Mouse (Mus musculus) limb, embryonic 12.5 days (tissue): Measurements from ENCODE around the gene Srcap. TPM values are rescaled to one million over a fixed set of nuclear protein-coding genes. Genes with fewer than 3 reads are reported as not detected.

Experiments used
- ATAC-seq: fragments of 200-750 bp; cut with Nextera tagmentation; 2 replicates; pipeline ENCODE4 v1.8.0; 2017; ENCODE audit warnings: low read depth, moderate TSS enrichment; ENCODE audit not compliant: insufficient number of reproducible peaks, insufficient read depth, low FRiP score, low TSS enrichment
- H3K27ac ChIP-seq: fragments of 300-500 bp; sonication (generic); 2 replicates; pipeline ENCODE4 v1.5.1; 2016; ENCODE audit warnings: mild to moderate bottlenecking, moderate library complexity
- H3K27me3 ChIP-seq: fragments of 300-500 bp; sonication (generic); 2 replicates; pipeline ENCODE4 v1.6.1; 2016; ENCODE audit warnings: mild to moderate bottlenecking, moderate library complexity
- H3K36me3 ChIP-seq: fragments of 300-500 bp; sonication (generic); 2 replicates; pipeline ENCODE4 v1.6.1; 2016; ENCODE audit warnings: mild to moderate bottlenecking, moderate library complexity
- H3K4me1 ChIP-seq: fragments of 300-500 bp; sonication (generic); replicated peaks from 2 replicates; pipeline ENCODE4 v1.6.1; 2016
- H3K4me2 ChIP-seq: fragments of 300-500 bp; sonication (generic); 2 replicates; pipeline ENCODE4 v1.6.1; 2016; ENCODE audit warnings: mild to moderate bottlenecking, moderate library complexity
- H3K4me3 ChIP-seq: fragments of 300-500 bp; sonication (generic); replicated peaks from 2 replicates; pipeline ENCODE4 v1.5.1; 2016; ENCODE audit warnings: mild to moderate bottlenecking
- H3K9ac ChIP-seq: fragments of 300-500 bp; sonication (generic); replicated peaks from 2 replicates; pipeline ENCODE4 v1.6.1; 2016; ENCODE audit warnings: mild to moderate bottlenecking, moderate library complexity
- H3K9me3 ChIP-seq: fragments of 300-500 bp; sonication (generic); 2 replicates; pipeline ENCODE4 v1.6.1; 2016; ENCODE audit warnings: mild to moderate bottlenecking, moderate library complexity
- WGBS: fragments of 180-500 bp; shearing (Covaris S2); methylation state at CpG from one replicate; pipeline ENCODE4 v1.1.7; 2016; 5-methylcytosine and 5-hydroxymethylcytosine counted together
- polyA plus RNA-seq: library from polyadenylated mRNA; unstranded; fragments of >200 nt; fragmentation: Nextera tagmentation; extraction: Ambion mirVana; gene quantifications from 2 replicates; pipeline ENCODE4 v1.2.1, GENCODE M21; 2016

Gene Srcap
- polyA plus RNA-seq, 1 experiment from 2014 or later: 79.4 TPM

GRCm38 (mm10) chr7:127519284-127519683 is 7.5 kb downstream of the Srcap start, which contains the start of gene Gm42715:
Gene Gm42715 (plus strand): TSS chr7:127519584.
- H3K4me2 ChIP-seq: no peak within 1 kb of the TSS
- 93% methylated on average over 3 of the region's 3 CpGs for WGBS
- H3K9ac ChIP-seq: no peak within 1 kb of the TSS
- no peaks in the 10 kb centered on the region for H3K9me3 ChIP-seq
- H3K36me3 ChIP-seq: peaks cover 91% of the 10 kb centered on the region
- no peaks in the 10 kb centered on the region for H3K27me3 ChIP-seq
- H3K4me1 ChIP-seq: no peaks in the 10 kb centered on the region
- no peak within 1 kb of the TSS for H3K4me3 ChIP-seq
- H3K27ac ChIP-seq: no peak within 1 kb of the TSS
- ATAC-seq: no peak

DNA sequence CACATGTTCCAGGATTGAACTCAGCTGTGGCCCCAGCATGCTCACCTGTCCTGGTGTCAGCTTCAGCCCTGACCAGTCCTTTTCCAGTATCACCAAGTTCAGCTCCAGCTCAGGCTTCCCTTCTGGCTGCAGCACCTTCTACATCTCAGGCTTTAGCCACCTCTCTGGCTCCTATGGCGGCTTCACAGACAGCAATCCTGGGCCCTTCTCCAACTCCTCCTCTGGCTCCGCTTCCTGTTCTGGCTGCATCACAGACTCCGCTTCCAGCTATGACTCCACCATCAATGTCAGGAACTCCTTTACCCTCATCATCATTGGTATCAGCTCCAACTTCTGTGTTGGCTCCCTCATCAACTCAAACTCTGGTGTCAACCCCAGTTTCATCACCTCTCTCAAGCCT is 29.9 kb downstream of the Srcap start:
- Histone ChIP-seq H3K4me3 (no peak overlapping the region), H3K27me3 (no peaks in the 10 kb centered on the region), H3K9me3 (no peaks in the 10 kb centered on the region), H3K27ac (no peak overlapping the region), H3K9ac (no peak overlapping the region), H3K4me2 (no peak overlapping the region), H3K36me3 (peaks cover 95% of the 10 kb centered on the region), H3K4me1 (no peaks in the 10 kb centered on the region)
- 94% methylated on average over 3 of the region's 3 CpGs for WGBS
- ATAC-seq: no peak

GRCm38 (mm10) chr7:127549116-127549835 is 37.5 kb downstream of the Srcap start:
- no peak for ATAC-seq
- no peaks in the 10 kb centered on the region for H3K27me3 ChIP-seq

DNA sequence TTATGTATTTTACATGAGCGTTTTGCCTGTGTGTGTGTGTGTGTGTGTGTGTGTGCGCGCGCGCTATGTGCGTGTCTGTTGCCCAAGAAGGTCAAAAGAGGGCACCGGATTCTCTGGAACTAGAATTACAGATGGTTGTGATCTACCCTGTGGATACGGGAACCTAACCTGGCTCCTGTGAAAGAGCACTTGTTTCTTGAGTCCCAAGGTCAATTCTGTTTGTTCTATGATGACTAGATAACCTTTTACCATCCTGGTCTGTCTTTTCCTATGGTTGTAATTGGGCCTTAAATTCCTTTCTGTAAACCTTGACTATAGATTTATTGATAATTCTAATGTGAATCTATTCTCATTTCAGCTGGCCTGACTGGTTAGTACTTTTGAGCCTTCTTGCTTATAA is 39.8 kb downstream of the Srcap start:
- H3K27me3 ChIP-seq: no peaks in the 10 kb centered on the region
- H3K9me3 ChIP-seq: no peaks in the 10 kb centered on the region
- H3K36me3 ChIP-seq: peaks cover 86% of the 10 kb centered on the region
- ATAC-seq: no peak
- no peak overlapping the region for H3K4me3 ChIP-seq
- no peak overlapping the region for H3K9ac ChIP-seq
- H3K4me1 ChIP-seq: no peaks in the 10 kb centered on the region
- H3K4me2 ChIP-seq: no peak overlapping the region
- 95% methylated on average over 8 of the region's 8 CpGs for WGBS
- H3K27ac ChIP-seq: no peak overlapping the region

More at GRCm38 (mm10) chr7:127549116-127549835, 37.5 kb downstream of the Srcap start:
- Histone ChIP-seq H3K9me3 (no peaks in the 10 kb centered on the region), H3K4me1 (no peaks in the 10 kb centered on the region), H3K27ac (no peak overlapping the region), H3K36me3 (peaks cover 85% of the 10 kb centered on the region), H3K9ac (no peak overlapping the region), H3K4me3 (no peak overlapping the region), H3K4me2 (no peak overlapping the region)
- 89% methylated on average over 15 of the region's 15 CpGs for WGBS

DNA sequence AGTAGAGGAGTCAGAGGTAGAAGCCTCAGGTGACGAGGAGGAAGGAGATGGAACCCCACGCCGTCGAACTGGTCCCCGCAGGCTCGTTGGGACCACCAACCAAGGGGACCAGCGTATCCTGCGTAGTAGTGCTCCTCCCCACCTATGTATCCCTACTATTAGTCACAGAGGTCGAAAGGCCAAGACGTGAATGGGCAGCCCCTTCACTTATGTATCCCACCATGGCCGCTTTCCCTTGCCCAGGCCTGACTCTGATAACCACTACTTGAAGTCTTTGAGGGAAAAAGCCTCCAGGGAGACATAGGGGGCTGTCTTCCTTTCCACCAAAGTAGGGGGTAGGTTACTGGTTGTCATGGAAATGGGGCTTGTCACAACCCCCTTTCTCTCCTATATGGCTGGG is 48.8 kb downstream of the Srcap start:
- Histone ChIP-seq H3K4me3 (no peak overlapping the region), H3K4me2 (no peak overlapping the region), H3K27me3 (no peaks in the 10 kb centered on the region), H3K4me1 (no peaks in the 10 kb centered on the region), H3K36me3 (peaks cover 89% of the 10 kb centered on the region), H3K27ac (no peak overlapping the region), H3K9me3 (no peaks in the 10 kb centered on the region), H3K9ac (no peak overlapping the region)
- WGBS: 95% methylated on average over 11 of the region's 11 CpGs
- ATAC-seq: peak; percentile 31; the same call in 1 of the 2 replicates

DNA sequence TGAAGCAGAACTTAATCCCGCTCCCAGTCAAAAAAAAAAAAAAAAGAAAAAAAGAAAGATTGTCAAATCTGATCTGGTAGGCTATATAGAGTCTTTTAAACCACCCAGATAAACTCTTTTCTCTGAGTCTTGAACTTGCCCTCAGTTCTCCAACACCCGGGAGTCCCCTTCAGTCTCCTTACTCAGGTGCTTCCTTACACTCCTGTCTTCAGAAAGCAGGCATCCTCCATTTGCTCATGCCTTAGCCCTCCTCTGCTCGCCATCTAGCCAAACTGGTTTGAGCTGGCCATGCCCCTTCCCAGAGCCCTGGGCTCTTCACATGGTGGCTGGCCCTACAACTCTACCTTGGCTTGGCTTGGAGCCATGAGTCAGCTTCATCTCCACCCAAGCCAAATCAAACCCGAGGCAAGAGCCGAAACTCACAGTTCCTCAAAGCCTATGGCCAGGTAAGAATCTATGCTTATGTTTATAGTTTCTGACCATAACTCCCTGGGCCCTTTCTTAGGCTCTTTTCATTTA is 49.6 kb downstream of the Srcap start, which contains the start of gene Tmem265:
TSS of gene Tmem265 (plus strand) at position 51 of the 519 bp plus-strand sequence.
- Histone ChIP-seq H3K9ac (no peak within 1 kb of the TSS), H3K9me3 (no peaks in the 10 kb centered on the region), H3K4me2 (no peak within 1 kb of the TSS), H3K36me3 (peaks cover 88% of the 10 kb centered on the region), H3K27me3 (no peaks in the 10 kb centered on the region), H3K4me1 (no peaks in the 10 kb centered on the region), H3K27ac (no peak within 1 kb of the TSS), H3K4me3 (no peak within 1 kb of the TSS)
- WGBS: 92% methylated on average over 5 of the region's 5 CpGs
- no peak for ATAC-seq

DNA sequence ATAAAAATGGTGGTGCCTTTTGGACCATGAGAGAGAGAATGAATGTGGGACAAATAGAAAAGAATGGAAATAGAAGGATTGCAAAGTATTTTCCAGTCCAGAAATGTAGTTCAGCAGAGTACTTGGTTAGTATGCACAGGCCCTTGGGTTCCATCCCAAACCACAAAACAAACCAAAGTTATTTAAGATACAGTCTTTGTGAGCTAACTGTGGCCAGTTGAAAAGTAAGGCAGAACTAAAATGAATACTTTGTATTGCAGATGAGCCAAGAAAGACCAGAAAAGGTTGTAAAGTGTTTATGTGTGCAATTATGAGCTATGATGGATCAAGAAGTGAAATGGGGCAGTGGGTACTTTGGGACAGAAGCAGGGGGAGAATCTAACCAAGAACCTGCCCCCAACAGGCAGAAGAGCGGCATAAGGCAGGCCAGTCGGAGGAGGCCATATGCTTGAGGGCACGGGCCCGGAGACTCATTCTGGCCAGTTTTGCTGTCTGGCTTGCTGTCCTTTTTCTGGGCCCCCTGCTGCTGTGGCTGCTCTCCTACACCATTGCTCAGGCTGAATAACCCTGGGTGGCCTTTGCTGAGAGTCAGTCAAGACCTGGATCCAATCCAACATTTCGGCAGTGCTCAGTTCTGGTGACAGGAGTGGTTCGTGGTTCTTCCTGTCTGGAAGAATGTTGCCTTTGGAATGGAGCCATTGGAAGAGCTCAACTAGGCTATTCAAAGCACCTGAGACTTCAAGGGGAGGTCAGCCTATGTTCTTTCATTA is 52.8 kb downstream of the Srcap start:
- no peak overlapping the region for H3K9ac ChIP-seq
- no peak overlapping the region for H3K27ac ChIP-seq
- ATAC-seq: no peak
- WGBS: 88% methylated on average over 6 of the region's 6 CpGs
- no peak overlapping the region for H3K4me3 ChIP-seq
- no peaks in the 10 kb centered on the region for H3K4me1 ChIP-seq
- H3K4me2 ChIP-seq: no peak overlapping the region
- no peaks in the 10 kb centered on the region for H3K27me3 ChIP-seq
- H3K36me3 ChIP-seq: peaks cover 77% of the 10 kb centered on the region
- H3K9me3 ChIP-seq: no peaks in the 10 kb centered on the region

- H3K9me3 ChIP-seq: no peaks in the 10 kb centered on the region
- peak within 1 kb of the TSS; percentile 82 for H3K4me2 ChIP-seq
- H3K4me3 ChIP-seq: peak within 1 kb of the TSS; percentile 67
- under 1% methylated on average over 17 of the region's 17 CpGs for WGBS
- peak within 1 kb of the TSS; percentile 76 for H3K9ac ChIP-seq
- peaks cover 19% of the 10 kb centered on the region for H3K4me1 ChIP-seq
- H3K36me3 ChIP-seq: peaks cover 31% of the 10 kb centered on the region
- H3K27me3 ChIP-seq: no peaks in the 10 kb centered on the region
- ATAC-seq: peak; percentile 97
- peak within 1 kb of the TSS; percentile 82 for H3K27ac ChIP-seq
Measured at GRCm38 (mm10) chr7:127572895-127573471, 61.2 kb downstream of the Srcap start, which contains the start of gene Phkg2. Gene Phkg2 (plus strand): TSS chr7:127573340.

GRCm38 (mm10) chr7:127573503-127574008 is 61.8 kb downstream of the Srcap start:
- Histone ChIP-seq H3K36me3 (peaks cover 33% of the 10 kb centered on the region), H3K27me3 (no peaks in the 10 kb centered on the region), H3K9me3 (no peaks in the 10 kb centered on the region), H3K4me2 (peak overlapping the region; percentile 82), H3K9ac (peak overlapping the region; percentile 76), H3K27ac (peak overlapping the region; percentile 75), H3K4me3 (peak overlapping the region; percentile 67), H3K4me1 (peaks cover 19% of the 10 kb centered on the region)
- WGBS: 2% methylated on average over 25 of the region's 28 CpGs
- ATAC-seq: peak; percentile 73; the same call in 1 of the 2 replicates

DNA sequence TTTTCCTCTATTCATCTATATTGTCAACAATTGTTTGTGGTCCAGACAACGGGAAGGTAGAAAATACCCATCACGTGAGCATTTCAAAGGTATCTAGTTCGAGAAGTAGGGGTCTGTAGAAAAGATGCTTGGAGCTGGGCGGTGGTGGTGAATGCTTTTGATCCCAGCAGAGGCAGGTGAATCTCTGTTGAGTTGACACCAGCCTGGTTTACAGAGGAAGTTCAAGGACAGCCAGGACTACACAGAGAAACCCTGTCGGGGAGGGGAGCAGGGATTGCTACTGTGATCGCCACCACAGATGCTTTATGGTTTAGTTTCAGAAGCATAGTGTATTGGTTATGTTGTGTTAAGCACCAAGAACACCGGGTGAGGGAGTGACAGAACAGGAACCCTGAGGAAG is 62.3 kb downstream of the Srcap start:
- 20% methylated on average over 7 of the region's 7 CpGs for WGBS
- no peaks in the 10 kb centered on the region for H3K27me3 ChIP-seq
- H3K4me1 ChIP-seq: peaks cover 19% of the 10 kb centered on the region
- H3K9me3 ChIP-seq: no peaks in the 10 kb centered on the region
- peak overlapping the region; percentile 67 for H3K4me3 ChIP-seq
- peak overlapping the region; percentile 75; the same call in 1 of the 2 replicates for H3K27ac ChIP-seq
- peak overlapping the region; percentile 82 for H3K4me2 ChIP-seq
- peak overlapping the region; percentile 76 for H3K9ac ChIP-seq
- no peak for ATAC-seq
- peaks cover 32% of the 10 kb centered on the region for H3K36me3 ChIP-seq

DNA sequence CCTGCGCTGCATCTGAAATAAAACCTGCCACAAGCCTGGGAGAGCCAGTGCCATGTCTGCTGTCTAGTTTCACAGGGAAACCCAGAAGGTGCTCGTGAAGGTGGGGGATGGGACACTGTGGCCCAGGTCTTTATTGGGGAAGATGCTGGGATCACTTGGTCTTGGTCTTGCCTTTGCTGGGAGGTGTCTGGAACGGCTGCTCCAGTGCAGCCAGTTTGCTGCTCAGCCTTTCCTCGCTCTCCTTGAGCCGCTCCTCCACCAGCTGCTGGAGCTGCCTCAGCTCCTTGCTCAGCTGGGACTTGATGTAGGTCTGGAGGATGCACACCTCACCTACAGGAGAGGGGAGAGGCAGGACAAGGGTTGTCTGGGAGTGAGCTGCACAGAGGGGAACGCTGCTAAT is 71.5 kb downstream of the Srcap start:
- peaks cover 66% of the 10 kb centered on the region for H3K36me3 ChIP-seq

More for the DNA sequence above, 71.5 kb downstream of the Srcap start:
- Histone ChIP-seq H3K9ac (no peak overlapping the region), H3K27me3 (no peaks in the 10 kb centered on the region), H3K9me3 (no peaks in the 10 kb centered on the region), H3K4me3 (no peak overlapping the region), H3K27ac (no peak overlapping the region), H3K4me2 (no peak overlapping the region), H3K4me1 (peaks cover 10% of the 10 kb centered on the region)
- WGBS: 88% methylated on average over 6 of the region's 6 CpGs
- ATAC-seq: no peak
